Mouse (Mus musculus) thymus, adult 2 months (tissue): ENCODE results near the gene Arf5.

Source experiments
- CTCF ChIP-seq: fragments of 200-500 bp; IDR thresholded peaks from 2 replicates; pipeline ENCODE4 v1.5.1; 2012; ENCODE audit warnings: mild to moderate bottlenecking, control low read depth, low read length, moderate library complexity, borderline replicate concordance; ENCODE audit not compliant: control insufficient read depth, poor library complexity, insufficient read depth; ENCODE audit errors: extremely low read depth
- POLR2A ChIP-seq: fragments of 200-500 bp; IDR thresholded peaks from 2 replicates; pipeline ENCODE4 v1.6.1; 2012; ENCODE audit warnings: mild to moderate bottlenecking, low read length, control low read depth, moderate library complexity; ENCODE audit not compliant: control insufficient read depth, poor library complexity, insufficient read depth; ENCODE audit errors: extremely low read depth

- no peak for TF ChIP-seq CTCF
- TF ChIP-seq POLR2A = no peak
Observed at GRCm38 (mm10) chr6:28431538-28431855, 8.1 kb downstream of the Arf5 start.
